Mouse (Mus musculus) embryonic facial prominence, embryonic 15.5 days (tissue): Measurements from ENCODE around the gene Rasl11b. TPM values are rescaled to one million over a fixed set of nuclear protein-coding genes. Genes with fewer than 3 reads are reported as not detected.

ENCODE experiments used
- ATAC-seq: fragments of 200-750 bp; cut with Nextera tagmentation; 2 replicates; pipeline ENCODE4 v1.8.0; 2017; ENCODE audit warnings: low read depth, moderate TSS enrichment; ENCODE audit not compliant: insufficient number of reproducible peaks, low FRiP score, low TSS enrichment
- H3K27ac ChIP-seq: fragments of 300-500 bp; sonication (generic); replicated peaks from 2 replicates; pipeline ENCODE4 v1.5.1; 2015; ENCODE audit warnings: mild to moderate bottlenecking, inconsistent platforms
- H3K27me3 ChIP-seq: fragments of 300-500 bp; sonication (generic); 2 replicates; pipeline ENCODE4 v1.6.1; 2015; ENCODE audit warnings: inconsistent platforms
- H3K36me3 ChIP-seq: fragments of 300-500 bp; sonication (generic); 2 replicates; pipeline ENCODE4 v1.6.1; 2015; ENCODE audit warnings: mild to moderate bottlenecking, inconsistent platforms
- H3K4me1 ChIP-seq: fragments of 300-500 bp; sonication (generic); 2 replicates; pipeline ENCODE4 v1.6.1; 2015; ENCODE audit warnings: inconsistent platforms
- H3K4me2 ChIP-seq: fragments of 300-500 bp; sonication (generic); replicated peaks from 2 replicates; pipeline ENCODE4 v1.6.1; 2015; ENCODE audit warnings: mild to moderate bottlenecking, inconsistent platforms
- H3K4me3 ChIP-seq: fragments of 300-500 bp; sonication (generic); replicated peaks from 2 replicates; pipeline ENCODE4 v1.5.1; 2015; ENCODE audit warnings: mild to moderate bottlenecking, inconsistent platforms
- H3K9ac ChIP-seq: fragments of 300-500 bp; sonication (generic); 2 replicates; pipeline ENCODE4 v1.6.1; 2015; ENCODE audit warnings: inconsistent platforms
- H3K9me3 ChIP-seq: fragments of 300-500 bp; sonication (generic); replicated peaks from 2 replicates; pipeline ENCODE4 v1.6.1; 2016; ENCODE audit warnings: inconsistent platforms
- WGBS: fragments of 180-500 bp; shearing (Covaris S2); methylation state at CpG from one replicate; pipeline ENCODE4 v1.1.7; 2015; 5-methylcytosine and 5-hydroxymethylcytosine counted together
- polyA plus RNA-seq: library from polyadenylated mRNA; unstranded; fragments of >200 nt; fragmentation: Nextera tagmentation; extraction: Ambion mirVana; gene quantifications from 2 replicates; pipeline ENCODE4 v1.2.1, GENCODE M21; 2015

The Rasl11b gene
- polyA plus RNA-seq, 1 experiment from 2014 or later: 138 TPM

GRCm38 (mm10) chr5:74164547-74164946 lies 30.5 kb upstream of the Rasl11b start:
- Histone ChIP-seq H3K4me1 (peaks cover 61% of the 10 kb centered on the region), H3K27ac (no peak overlapping the region), H3K4me2 (no peak overlapping the region), H3K36me3 (no peaks in the 10 kb centered on the region), H3K27me3 (no peaks in the 10 kb centered on the region), H3K9ac (no peak overlapping the region), H3K9me3 (no peaks in the 10 kb centered on the region), H3K4me3 (no peak overlapping the region)
- no peak for ATAC-seq
- WGBS: 63% methylated on average over 7 of the region's 7 CpGs

DNA sequence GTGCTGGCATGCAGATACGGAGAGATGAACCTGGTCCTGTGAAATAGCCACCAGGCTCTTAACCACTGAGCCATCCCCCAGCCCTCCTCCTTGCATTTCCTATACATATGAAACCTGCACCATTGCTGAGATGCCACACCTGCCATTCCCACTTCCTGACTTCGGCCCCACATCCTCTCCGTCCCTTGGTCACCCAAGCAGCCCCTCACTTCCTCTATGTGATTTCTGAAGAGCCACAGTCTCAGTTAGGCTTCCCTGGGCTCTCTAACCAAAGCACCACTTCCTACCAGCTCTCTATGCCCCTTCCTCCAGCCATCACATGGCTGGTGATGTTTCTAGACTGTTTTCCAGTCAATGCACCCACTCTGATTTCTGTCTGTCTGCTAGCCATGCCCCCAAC lies 28.4 kb upstream of the Rasl11b start:
- no peaks in the 10 kb centered on the region for H3K27me3 ChIP-seq
- no peak overlapping the region for H3K4me2 ChIP-seq
- H3K36me3 ChIP-seq: no peaks in the 10 kb centered on the region
- no peaks in the 10 kb centered on the region for H3K9me3 ChIP-seq
- WGBS: 93% methylated on average over 3 of the region's 3 CpGs
- no peak overlapping the region for H3K4me3 ChIP-seq
- peaks cover 41% of the 10 kb centered on the region for H3K4me1 ChIP-seq
- no peak overlapping the region for H3K27ac ChIP-seq
- no peak for ATAC-seq
- no peak overlapping the region for H3K9ac ChIP-seq

DNA sequence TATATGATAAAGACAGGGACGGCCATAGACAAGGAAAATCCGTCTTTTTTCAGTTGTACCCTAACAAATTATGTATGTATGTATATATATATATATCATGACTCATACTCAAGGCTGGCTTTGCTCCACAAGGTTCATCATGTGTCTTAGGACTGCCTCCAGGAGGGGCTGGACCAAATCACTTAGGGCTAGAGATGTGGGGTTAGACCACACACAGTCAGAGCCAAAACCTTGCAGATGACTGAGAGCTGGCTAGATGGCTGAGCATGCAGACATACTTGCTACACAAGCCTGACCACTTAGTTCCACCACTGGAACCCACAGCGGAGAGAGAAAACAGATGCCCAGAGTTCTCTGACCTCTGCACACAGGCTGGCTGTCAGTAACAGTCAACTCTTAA lies 27.0 kb upstream of the Rasl11b start:
- H3K9ac ChIP-seq: no peak overlapping the region
- no peaks in the 10 kb centered on the region for H3K36me3 ChIP-seq
- H3K27ac ChIP-seq: no peak overlapping the region
- ATAC-seq: peak; percentile 77
- WGBS: 45% methylated on average over 3 of the region's 3 CpGs
- H3K9me3 ChIP-seq: no peaks in the 10 kb centered on the region
- H3K4me1 ChIP-seq: peaks cover 40% of the 10 kb centered on the region
- H3K4me3 ChIP-seq: no peak overlapping the region
- H3K4me2 ChIP-seq: no peak overlapping the region
- no peaks in the 10 kb centered on the region for H3K27me3 ChIP-seq

DNA sequence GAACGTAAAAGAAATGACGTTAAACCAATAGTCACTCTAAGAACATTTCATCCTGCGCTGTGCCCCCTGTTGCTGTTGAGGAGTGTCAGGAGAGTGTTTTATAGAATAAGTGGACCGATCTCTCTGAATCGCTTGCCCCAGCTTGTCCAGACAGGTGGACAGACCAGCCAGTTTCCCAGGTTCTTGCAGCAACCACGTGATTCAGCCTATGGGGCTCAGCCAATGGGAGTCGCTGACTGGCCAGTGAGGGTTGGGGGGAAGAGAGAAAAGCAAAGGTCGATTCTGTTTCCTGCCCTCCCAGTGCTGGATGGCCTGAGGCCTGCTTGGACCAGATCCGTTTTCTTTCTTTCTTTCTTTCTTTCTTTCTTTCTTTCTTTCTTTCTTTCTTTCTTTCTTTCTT lies 23.3 kb upstream of the Rasl11b start:
- Histone ChIP-seq H3K36me3 (no peaks in the 10 kb centered on the region), H3K27ac (peak overlapping the region; percentile 79; the same call in 1 of the 2 replicates), H3K9ac (no peak overlapping the region), H3K4me2 (no peak overlapping the region), H3K4me1 (peaks cover 57% of the 10 kb centered on the region), H3K9me3 (no peaks in the 10 kb centered on the region), H3K4me3 (no peak overlapping the region), H3K27me3 (no peaks in the 10 kb centered on the region)
- no peak for ATAC-seq
- WGBS: 46% methylated on average over 9 of the region's 9 CpGs

DNA sequence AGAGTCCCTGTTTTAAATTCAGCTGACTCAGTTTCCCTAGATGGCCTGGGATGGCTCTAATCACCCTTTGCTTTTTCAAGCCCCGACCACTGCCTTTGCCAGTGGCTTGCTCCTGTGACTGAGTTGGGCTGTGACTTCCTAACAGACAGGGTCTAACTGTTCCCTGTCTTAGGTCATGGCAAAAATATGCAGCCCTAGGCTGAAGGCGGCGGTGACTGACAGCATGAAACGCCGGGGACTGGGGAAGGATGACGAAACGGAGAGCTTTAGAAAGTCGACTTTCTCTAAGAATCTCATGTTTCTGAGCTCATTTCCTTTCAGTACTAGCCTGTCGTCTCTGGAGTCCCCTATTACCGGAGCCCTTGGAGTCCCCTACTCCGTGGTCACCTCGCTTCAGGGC lies 22.9 kb upstream of the Rasl11b start:
- Histone ChIP-seq H3K4me3 (no peak overlapping the region), H3K4me1 (peaks cover 57% of the 10 kb centered on the region), H3K9me3 (no peaks in the 10 kb centered on the region), H3K36me3 (no peaks in the 10 kb centered on the region), H3K4me2 (peak overlapping the region; percentile 22; the same call in 1 of the 2 replicates), H3K27me3 (no peaks in the 10 kb centered on the region), H3K9ac (no peak overlapping the region), H3K27ac (peak overlapping the region; percentile 79)
- no peak for ATAC-seq
- WGBS: 16% methylated on average over 12 of the region's 12 CpGs

- H3K9ac ChIP-seq: no peak overlapping the region
- no peaks in the 10 kb centered on the region for H3K27me3 ChIP-seq
- WGBS: 38% methylated on average over 18 of the region's 18 CpGs
- peaks cover 50% of the 10 kb centered on the region for H3K4me1 ChIP-seq
- no peaks in the 10 kb centered on the region for H3K9me3 ChIP-seq
- H3K36me3 ChIP-seq: no peaks in the 10 kb centered on the region
- H3K4me3 ChIP-seq: no peak overlapping the region
- H3K4me2 ChIP-seq: peak overlapping the region; percentile 27
- ATAC-seq: peak; percentile 66
- H3K27ac ChIP-seq: peak overlapping the region; percentile 79
Measured at GRCm38 (mm10) chr5:74173162-74173844, 21.8 kb upstream of the Rasl11b start.

- H3K36me3 ChIP-seq: no peaks in the 10 kb centered on the region
- no peak overlapping the region for H3K4me3 ChIP-seq
- H3K27me3 ChIP-seq: no peaks in the 10 kb centered on the region
- 23% methylated on average over 14 of the region's 14 CpGs for WGBS
- H3K9me3 ChIP-seq: no peaks in the 10 kb centered on the region
- ATAC-seq: peak; percentile 62
- H3K9ac ChIP-seq: no peak overlapping the region
- peak overlapping the region; percentile 59 for H3K27ac ChIP-seq
- peak overlapping the region; percentile 28; the same call in 1 of the 2 replicates for H3K4me2 ChIP-seq
- H3K4me1 ChIP-seq: peaks cover 42% of the 10 kb centered on the region
Measured at GRCm38 (mm10) chr5:74175526-74176270, 19.4 kb upstream of the Rasl11b start.

DNA sequence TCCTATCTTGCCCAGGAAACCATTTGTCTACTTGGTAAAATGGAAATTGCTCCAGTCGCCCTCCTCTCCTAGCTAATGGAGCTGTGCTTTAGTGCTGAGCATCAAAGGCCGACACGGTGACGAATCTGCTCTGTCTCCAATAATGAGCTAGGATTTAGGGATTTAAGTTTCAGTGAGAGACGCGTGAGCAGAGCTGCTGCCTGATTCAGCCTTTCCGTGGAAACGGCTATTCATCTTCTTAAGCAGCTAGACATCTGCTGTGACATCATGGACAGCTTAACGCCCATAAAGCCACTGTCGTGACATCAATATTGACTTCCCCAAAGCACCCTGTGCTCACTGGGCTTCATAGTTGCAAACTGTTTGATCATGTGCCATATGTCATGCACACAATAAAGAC lies 14.9 kb upstream of the Rasl11b start:
- Histone ChIP-seq H3K9ac (no peak overlapping the region), H3K9me3 (no peaks in the 10 kb centered on the region), H3K4me3 (no peak overlapping the region), H3K4me2 (no peak overlapping the region), H3K36me3 (no peaks in the 10 kb centered on the region), H3K27me3 (no peaks in the 10 kb centered on the region), H3K27ac (no peak overlapping the region), H3K4me1 (peaks cover 10% of the 10 kb centered on the region)
- no peak for ATAC-seq
- 27% methylated on average over 10 of the region's 10 CpGs for WGBS

DNA sequence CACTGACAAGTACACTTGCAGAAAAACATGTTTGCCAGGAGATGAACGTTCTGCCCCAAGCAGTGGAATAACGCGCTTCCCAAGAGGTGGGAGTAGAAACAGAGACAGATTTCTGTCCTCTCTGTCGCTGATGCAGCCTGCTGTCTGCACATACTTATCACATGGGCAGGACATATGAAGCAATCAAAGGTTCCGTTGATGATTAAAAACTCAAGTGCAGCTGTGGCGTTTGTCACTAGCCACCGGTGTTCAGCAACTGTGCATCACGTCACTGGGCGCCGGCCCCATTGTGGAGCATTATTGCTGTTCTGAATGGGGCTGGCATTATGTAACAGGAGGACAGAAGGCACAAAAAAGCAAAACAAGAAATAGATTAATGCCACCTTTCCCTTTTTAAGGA lies 12.0 kb upstream of the Rasl11b start:
- ATAC-seq: no peak
- no peak overlapping the region for H3K4me2 ChIP-seq
- 47% methylated on average over 10 of the region's 10 CpGs for WGBS
- no peaks in the 10 kb centered on the region for H3K36me3 ChIP-seq
- no peaks in the 10 kb centered on the region for H3K4me1 ChIP-seq
- H3K27ac ChIP-seq: no peak overlapping the region
- H3K9me3 ChIP-seq: no peaks in the 10 kb centered on the region
- no peak overlapping the region for H3K9ac ChIP-seq
- no peak overlapping the region for H3K4me3 ChIP-seq
- no peaks in the 10 kb centered on the region for H3K27me3 ChIP-seq

GRCm38 (mm10) chr5:74184607-74185006 lies 10.5 kb upstream of the Rasl11b start:
- H3K4me1 ChIP-seq: peaks cover 7% of the 10 kb centered on the region; the same call in 1 of the 2 replicates
- H3K36me3 ChIP-seq: no peaks in the 10 kb centered on the region
- no peak overlapping the region for H3K4me2 ChIP-seq
- no peaks in the 10 kb centered on the region for H3K9me3 ChIP-seq
- H3K27me3 ChIP-seq: no peaks in the 10 kb centered on the region
- no peak overlapping the region for H3K4me3 ChIP-seq
- no peak for ATAC-seq
- 77% methylated on average over 9 of the region's 9 CpGs for WGBS
- H3K9ac ChIP-seq: no peak overlapping the region
- H3K27ac ChIP-seq: no peak overlapping the region

- Histone ChIP-seq H3K9ac (no peak overlapping the region), H3K4me2 (no peak overlapping the region), H3K4me1 (peaks cover 23% of the 10 kb centered on the region), H3K27ac (no peak overlapping the region), H3K27me3 (no peaks in the 10 kb centered on the region), H3K4me3 (no peak overlapping the region), H3K36me3 (no peaks in the 10 kb centered on the region), H3K9me3 (no peaks in the 10 kb centered on the region)
- WGBS: 89% methylated on average over 12 of the region's 12 CpGs
- no peak for ATAC-seq
Measured at GRCm38 (mm10) chr5:74188076-74188475, 7.0 kb upstream of the Rasl11b start.
